Mouse (Mus musculus) erythroblast, embryonic 14.5 days (primary cell): ENCODE data around the gene Paqr8.

Experiments
- GATA1 ChIP-seq: IDR thresholded peaks from 2 replicates; pipeline ENCODE4 v1.6.1; 2012; ENCODE audit warnings: low read length, inconsistent platforms, mixed read lengths
- TAL1 ChIP-seq: IDR thresholded peaks from 3 replicates; pipeline ENCODE4 v1.6.1; 2012; ENCODE audit warnings: low read length, inconsistent platforms, mixed read lengths

GRCm38 (mm10) chr1:20974341-20975135 lies 84.1 kb downstream of the Paqr8 start:
- TF ChIP-seq GATA1 (no peak), TAL1 (no peak)
